Mouse (Mus musculus) CD4-positive helper T cell, adult 2 months (primary cell): Measurements from ENCODE around the gene Csrp3.

ENCODE experiments used
- DNase-seq: peaks from one replicate; pipeline ENCODE4 v3.0.0-alpha.2; 2012; ENCODE audit warnings: low read depth, missing footprints, low spot score

Csrp3 gene

DNA sequence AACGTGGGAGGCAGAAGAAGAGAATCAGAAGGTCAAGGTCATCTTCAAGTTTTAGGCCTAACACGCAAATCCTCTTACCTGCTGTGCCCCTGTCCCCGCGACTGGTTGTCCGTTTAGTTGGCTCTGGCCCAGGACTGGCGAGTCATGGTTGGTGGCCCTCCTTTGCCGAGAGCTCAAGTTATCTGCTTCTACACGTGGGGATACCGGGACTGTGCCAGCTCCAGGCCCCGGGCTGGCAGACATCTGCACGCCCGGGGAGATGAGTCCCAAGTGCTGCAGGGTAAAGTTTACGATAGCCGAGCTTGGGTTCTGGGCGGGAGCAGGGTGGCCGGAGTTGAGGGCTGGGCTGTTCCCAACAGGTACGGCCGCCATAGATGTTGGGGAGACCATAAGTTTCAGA, 19.7 kb upstream of the Csrp3 start:
- DNase-seq: no peak

GRCm38 (mm10) chr7:48864671-48865458, 17.0 kb upstream of the Csrp3 start:
- DNase-seq: no peak

DNA sequence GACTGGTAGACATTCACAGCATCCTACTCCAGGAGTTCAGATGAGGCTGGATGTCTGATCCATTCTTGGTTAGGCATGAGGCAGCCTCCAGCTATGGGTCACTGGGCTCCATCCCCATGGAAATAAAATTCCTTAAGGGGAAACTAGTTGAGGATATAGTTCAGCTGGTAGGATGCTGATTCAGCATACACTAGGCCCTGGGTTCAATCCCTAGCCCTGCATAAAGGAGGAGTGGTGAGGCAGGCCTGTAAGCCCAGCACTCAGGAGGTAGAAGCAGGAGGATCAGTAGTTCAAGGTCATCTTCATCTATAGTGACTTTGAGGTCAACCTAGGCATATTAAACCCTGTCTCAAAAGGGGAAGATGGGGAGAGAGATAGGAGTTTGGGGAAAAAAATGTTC, 16.4 kb upstream of the Csrp3 start:
- no peak for DNase-seq

- DNase-seq: no peak
Observed at GRCm38 (mm10) chr7:48861796-48862195, 14.0 kb upstream of the Csrp3 start.

DNA sequence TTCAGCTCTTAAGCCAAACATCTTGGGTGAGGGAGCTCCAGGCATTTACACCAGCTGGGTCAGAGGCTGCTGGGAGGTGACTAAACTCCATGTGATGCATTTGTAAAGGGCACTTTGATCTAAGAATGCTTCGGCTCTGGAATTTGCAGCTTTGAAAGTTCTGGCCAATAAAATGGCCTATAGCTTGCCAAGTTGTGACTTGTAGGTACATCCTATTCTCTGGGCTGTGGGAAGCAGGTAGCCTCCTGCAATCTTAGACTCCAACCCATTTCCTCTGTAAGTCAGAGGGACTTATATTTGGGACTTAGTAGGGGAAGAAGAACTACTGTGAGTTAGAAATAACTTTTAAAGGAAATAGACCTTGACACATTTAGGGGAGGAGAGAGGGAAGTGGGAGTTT, 13.1 kb upstream of the Csrp3 start:
- DNase-seq: no peak

DNA sequence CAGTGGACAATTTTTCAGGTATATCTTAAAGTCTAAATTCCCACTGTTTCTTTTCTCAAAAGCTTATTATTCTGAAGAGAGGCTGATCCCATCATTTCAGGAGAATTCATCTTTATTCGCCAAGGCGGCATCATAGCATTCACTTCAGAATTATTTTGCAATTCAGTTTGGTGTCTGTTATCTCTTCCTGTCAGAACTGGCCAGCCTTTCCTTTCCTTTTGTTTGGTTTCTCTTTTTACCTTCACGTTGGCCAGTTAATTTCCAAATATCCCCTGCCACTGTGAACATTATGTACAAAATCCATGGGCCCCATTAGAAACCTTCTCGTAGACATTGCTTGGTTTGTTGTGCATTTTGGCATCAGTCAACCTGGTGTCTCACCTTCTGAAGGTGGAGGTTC, 11.5 kb upstream of the Csrp3 start:
- no peak for DNase-seq

- no peak for DNase-seq
Observed at GRCm38 (mm10) chr7:48858257-48858656, 10.4 kb upstream of the Csrp3 start.

DNA sequence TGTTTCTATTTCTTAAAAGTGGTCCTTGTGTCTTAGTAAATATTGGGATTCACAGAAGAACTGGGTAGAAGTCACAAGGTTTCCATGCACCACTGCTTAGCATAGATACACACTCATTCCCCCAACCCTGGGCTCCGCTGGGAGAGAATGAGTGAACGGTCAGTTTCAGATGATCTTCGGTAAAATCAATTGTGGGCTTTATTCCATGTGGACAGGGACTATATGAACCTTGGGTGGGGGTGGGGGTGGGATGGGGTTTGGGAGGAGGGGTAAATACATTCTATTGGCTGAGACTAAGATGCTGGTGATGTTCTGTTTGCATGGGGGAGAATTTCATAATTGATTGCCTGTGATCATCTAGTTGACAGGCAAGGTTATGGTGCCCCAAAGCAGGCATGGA, 7.6 kb upstream of the Csrp3 start:
- no peak for DNase-seq

DNA sequence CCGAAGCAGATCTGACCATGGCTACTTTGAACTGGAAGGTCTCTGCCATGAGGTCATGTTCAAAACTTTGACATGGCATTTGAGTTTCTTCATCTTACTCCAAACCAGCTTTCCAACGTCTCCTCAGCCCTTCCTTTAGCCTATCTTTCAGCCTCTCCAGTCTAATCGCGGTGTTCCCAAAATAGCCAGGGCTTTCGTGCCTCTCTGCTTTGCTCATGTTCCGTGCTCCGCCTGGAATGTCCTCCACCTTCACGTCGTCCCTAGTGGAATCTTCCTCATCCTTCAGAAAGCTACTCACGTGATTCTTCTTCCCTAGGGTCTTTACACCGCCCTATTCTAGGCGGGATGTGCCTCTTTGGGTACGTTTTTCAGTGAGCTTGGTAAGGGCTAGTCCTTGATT, 5.7 kb upstream of the Csrp3 start:
- DNase-seq: no peak

GRCm38 (mm10) chr7:48851529-48852104, 3.8 kb upstream of the Csrp3 start:
- no peak for DNase-seq

DNA sequence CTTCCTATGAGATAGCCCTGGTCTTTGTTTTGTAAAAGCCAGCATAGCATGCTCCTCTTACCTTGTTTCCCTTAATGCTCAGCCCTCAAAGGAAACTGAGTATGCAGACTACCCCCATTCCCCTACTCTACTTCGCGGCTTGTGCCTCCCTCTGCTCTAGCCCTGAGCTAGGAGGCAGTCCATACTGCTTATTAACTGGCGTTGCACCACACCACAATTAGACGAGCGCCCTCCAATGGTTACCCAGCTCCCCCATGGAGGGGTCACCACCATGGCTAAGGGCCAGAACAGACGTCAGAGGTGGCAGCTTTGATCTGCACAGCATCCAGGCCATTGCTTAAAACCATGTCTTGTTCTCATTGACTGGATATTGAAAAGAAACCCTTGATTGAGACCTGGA, 1.1 kb downstream of the Csrp3 start:
- no peak for DNase-seq

DNA sequence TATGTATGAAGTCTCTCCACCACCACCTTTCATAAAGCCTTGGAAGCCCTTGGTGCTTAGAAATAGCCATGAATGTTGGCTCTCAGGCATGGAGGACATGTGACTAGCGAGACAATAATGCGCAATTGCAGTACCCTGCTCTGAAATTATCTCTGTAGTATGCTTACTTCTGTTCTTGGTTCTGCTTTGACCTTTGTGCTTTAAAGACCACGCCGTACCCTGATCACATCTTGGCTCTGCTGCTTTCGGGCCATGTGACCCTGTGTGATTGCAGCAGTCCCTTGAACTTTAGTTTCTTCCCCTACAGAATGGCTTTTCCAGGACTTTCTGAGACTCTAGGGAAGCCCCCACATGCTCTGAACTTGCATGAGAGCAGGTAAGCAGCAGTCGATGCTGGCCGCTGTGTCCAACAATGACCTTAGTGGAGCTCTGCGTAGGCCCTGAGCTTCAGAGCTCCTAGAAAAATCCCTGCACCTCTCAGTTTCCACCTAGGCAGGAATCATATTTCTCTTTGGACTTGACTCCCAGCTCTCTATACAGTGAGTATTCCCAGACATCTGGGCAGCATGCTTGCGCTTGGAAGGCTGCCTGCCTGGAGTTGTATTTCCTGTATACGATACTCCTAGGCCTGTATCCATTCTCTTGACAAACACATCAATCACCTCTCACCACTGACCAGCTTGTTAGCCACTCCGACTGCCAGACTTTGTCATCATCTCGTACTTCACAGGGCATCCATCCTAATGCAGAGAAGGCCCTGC, 2.4 kb downstream of the Csrp3 start:
- DNase-seq: no peak

GRCm38 (mm10) chr7:48843541-48843940, 4.3 kb downstream of the Csrp3 start:
- no peak for DNase-seq

GRCm38 (mm10) chr7:48842353-48842752, 5.5 kb downstream of the Csrp3 start:
- DNase-seq: no peak

DNA sequence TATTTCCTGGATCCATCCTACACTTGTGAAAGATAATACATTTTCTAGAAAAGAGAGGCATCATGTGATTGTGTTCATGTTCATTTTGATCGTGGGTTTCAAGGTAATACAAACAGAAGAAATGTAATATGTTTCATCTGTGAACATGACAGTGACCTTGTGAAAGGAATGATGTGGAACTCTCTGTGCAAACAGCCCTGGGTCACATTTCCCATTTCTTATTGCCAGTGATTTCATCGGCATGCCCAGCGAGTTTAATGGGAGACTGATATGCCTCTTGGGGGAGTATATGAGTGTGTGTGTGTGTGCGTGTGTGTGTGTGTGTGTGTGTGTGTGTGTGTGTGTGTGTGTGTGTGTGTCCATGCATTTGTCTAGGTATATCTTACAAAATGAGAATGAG, 6.3 kb downstream of the Csrp3 start:
- DNase-seq: no peak

DNA sequence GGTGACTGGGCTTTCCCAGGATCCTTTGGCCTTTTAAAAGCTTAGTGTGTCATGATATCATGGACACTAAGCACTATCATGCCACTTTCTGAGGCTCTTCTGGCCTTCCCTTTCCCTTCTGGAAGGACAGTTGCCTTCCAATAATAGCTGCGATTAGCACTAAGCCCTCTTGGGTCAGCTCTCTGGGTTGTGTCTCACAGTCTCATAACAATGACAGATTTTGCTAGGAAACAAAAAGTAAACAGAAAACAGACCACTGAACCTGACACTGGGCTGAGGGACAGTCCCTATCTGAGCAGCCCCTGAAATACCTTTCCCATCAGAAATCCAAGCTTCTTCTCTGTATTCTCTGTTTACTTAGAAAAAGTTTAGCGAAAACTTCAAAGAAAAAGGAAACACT, 7.3 kb downstream of the Csrp3 start:
- DNase-seq: no peak

GRCm38 (mm10) chr7:48838434-48838833, 9.4 kb downstream of the Csrp3 start:
- DNase-seq: no peak

- DNase-seq: no peak
Observed at GRCm38 (mm10) chr7:48836949-48837348, 10.9 kb downstream of the Csrp3 start.

DNA sequence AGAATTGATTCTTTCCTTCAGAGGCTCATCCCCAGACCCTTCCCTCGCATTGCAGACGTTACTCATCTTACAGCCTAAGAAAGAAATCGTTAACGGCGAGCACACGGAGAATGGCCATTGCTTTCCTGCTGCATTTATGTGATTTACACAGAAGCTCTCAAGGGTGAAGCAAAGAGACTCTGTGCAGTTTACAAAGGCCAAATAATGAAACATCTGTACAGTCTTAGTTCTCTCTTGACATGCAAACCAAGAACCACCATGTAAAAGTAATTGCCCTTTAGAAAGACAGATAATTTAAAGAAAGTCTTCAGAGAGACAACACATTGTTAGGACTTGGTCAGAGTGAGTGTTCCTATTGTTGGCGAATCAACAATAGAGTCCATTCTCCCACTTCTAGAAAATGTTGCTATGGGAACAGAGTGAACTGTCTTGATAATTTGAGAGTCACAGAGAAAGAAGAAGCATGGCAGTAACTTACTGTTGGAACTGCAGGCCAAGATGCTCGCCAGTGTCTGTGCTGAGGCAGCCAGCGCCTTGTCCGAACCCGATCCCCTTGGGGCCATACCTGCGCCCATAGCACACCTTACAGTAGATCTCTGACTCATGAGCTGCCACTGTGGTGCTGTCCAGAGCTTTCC, 12.7 kb downstream of the Csrp3 start:
- no peak for DNase-seq

DNA sequence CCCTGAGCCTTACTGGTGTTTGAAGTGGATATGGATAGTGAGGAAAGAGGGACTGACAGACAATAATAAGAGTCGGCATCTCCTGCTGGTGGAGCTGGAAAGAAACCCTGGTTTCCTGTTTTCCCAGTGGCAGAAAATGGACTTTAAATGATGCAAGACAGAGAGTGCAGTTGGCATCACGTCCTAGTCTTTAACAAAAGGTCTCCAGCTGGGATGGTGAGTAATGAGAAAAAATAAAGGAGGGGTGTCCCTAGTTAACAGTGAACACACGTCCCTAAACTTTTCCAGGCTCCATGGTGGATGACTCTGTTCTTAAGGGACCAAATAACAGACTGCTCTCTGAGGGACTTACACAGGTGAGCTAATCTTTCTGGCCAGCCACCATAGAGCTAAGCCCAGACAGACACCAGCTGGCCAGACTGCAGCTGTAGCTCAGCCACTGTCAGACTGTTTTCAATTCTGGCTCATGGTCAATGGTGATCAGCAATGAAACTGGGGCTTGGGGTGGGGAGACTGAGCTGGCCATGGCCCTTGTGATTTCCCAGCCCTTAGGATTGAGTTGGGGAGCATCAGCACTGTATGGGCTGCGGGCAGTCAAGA, 13.4 kb downstream of the Csrp3 start:
- DNase-seq: no peak

- DNase-seq: no peak
Observed at GRCm38 (mm10) chr7:48832735-48833134, 15.1 kb downstream of the Csrp3 start.

- DNase-seq: no peak
Observed at GRCm38 (mm10) chr7:48830395-48830794, 17.4 kb downstream of the Csrp3 start.
